In the genomic region with DNA sequence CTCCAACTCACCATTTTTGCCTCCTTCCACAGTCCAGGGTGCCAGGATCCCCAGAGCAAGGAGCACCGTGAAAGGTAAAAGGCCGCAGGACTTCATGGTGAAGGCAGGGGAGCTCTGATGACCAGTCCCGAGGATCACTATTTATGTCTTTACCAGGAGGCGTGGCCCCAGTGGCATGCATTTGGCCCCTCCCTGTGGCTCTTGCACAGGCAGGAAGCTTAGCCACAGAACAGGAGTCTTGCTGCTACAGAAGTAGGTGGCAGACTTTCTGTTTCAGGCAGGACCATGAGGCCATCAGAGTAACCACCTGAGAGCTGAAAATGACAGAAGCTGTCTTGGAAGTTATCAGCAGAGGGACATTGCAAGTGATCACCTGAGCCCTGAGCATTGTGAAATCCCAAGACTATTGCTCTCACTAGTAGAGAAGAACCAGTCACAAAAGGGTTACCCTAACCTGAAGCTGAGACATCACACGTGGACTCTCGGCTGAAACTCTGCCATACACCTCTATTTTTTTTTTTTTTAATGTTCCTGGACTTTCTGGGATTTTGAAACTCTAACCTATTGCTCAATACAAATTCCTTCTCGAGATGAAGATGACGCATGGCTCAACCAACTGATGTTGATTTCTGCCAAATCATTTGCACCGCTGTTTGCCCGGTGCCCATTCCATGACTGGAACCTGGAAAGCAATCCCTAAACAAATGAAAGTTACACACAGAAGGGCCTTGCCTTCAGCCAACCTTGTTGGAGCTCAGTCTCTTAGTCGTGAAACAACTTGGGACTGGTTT, we compare ENCODE assay signal across 17 mouse cellular contexts. TPM values are rescaled to one million over a fixed set of nuclear protein-coding genes. Genes with fewer than 3 reads are reported as not detected.
DNase-seq lines count a peak whose midpoint lies in the region; ATAC-seq and TF ChIP-seq lines count a peak whose summit lies in the region.
"Had no signal": no experiment of that assay in that cellular context is flagged by ENCODE, and none has a peak within 500 bp of the region (broad histone marks: within the 10 kb centered on the region; RNA-seq: fewer than 3 reads in every experiment).

No protein-coding gene starts in this region.

- 62% methylated on average over 11 of the region's 11 CpGs for WGBS in thymus, adult 2 months
- WGBS in midbrain, embryonic 14.5 days: 78% methylated on average over 11 of the region's 11 CpGs

- no peak for TF ChIP-seq POLR2A in thymus, adult 2 months (IDR thresholded peaks at IDR 0.05; ENCODE audit: control insufficient read depth, extremely low read depth, insufficient read depth, low read length, poor library complexity)

- H3K4me3 ChIP-seq in thymus, adult 2 months (ENCODE audit: control insufficient read depth, insufficient read depth, low read length): no peak overlapping the region
- H3K4me3 ChIP-seq in midbrain, embryonic 14.5 days (replicated peaks; ENCODE audit: low read depth, low read length): no peak overlapping the region
- H3K4me3 ChIP-seq: embryonic facial prominence, embryonic 15.5 days; limb, embryonic 13.5 days; midbrain, embryonic 10.5 days; neural tube, embryonic 13.5 days had no signal

- H3K4me1 ChIP-seq in thymus, adult 2 months (replicated peaks; ENCODE audit: control insufficient read depth, insufficient read depth, low read length): peaks cover 3% of the 10 kb centered on the region; the same call in 1 of the 2 replicates
- H3K4me1 ChIP-seq in midbrain, embryonic 14.5 days (ENCODE audit: control insufficient read depth, insufficient read depth, low read length): 0 out of 2 replicates have a peak, but pooled peaks cover 2% of the 10 kb centered on the region
- H3K4me1 ChIP-seq: embryonic facial prominence, embryonic 15.5 days; limb, embryonic 13.5 days; neural tube, embryonic 13.5 days had no signal

- no peak for TF ChIP-seq CTCF in thymus, adult 2 months (IDR thresholded peaks at IDR 0.05; ENCODE audit: borderline replicate concordance, control insufficient read depth, extremely low read depth, insufficient read depth, low read length, poor library complexity)

- H3K4me2 ChIP-seq in midbrain, embryonic 14.5 days (ENCODE audit: low read length): no peak overlapping the region
- H3K4me2 ChIP-seq: embryonic facial prominence, embryonic 15.5 days; limb, embryonic 13.5 days; neural tube, embryonic 13.5 days had no signal

- no peak overlapping the region for H3K9ac ChIP-seq in midbrain, embryonic 14.5 days (replicated peaks; ENCODE audit: low read length)
- H3K9ac ChIP-seq: embryonic facial prominence, embryonic 15.5 days; limb, embryonic 13.5 days; neural tube, embryonic 13.5 days had no signal

- peak; percentile 4 for DNase-seq in thymus, adult 2 months
- DNase-seq in thymus, adult 18-20 months: no peak
- DNase-seq in T-cell, adult 2 months (ENCODE audit: low spot score): peak; percentile 9
- peak; percentile 60 for DNase-seq in lung, postnatal 25 days (ENCODE audit: low spot score)
- peak; percentile 23 for DNase-seq in splenic B cell, adult 2 months (ENCODE audit: low read depth, low spot score)
- no peak for DNase-seq in urinary bladder, postnatal 25 days (ENCODE audit: low spot score)
- no peak for DNase-seq in midbrain, embryonic 14.5 days
- DNase-seq: cerebellum, postnatal 36 days; heart, postnatal 10 days; kidney, postnatal 25 days; layer of hippocampus, postnatal 36 days had no signal

- no peaks in the 10 kb centered on the region for H3K27me3 ChIP-seq in thymus, adult 2 months (ENCODE audit: control insufficient read depth, insufficient read depth, low read length)
- H3K27me3 ChIP-seq in splenic B cell, adult 2 months (ENCODE audit: control insufficient read depth, insufficient read depth, low read length, poor library complexity, severe bottlenecking): no peaks in the 10 kb centered on the region
- H3K27me3 ChIP-seq in midbrain, embryonic 14.5 days (ENCODE audit: control insufficient read depth, insufficient read depth, low read length): no peaks in the 10 kb centered on the region; the same call in 1 of the 2 replicates
- H3K27me3 ChIP-seq: neural tube, embryonic 13.5 days had no signal

- H3K27ac ChIP-seq in thymus, adult 2 months (ENCODE audit: control insufficient read depth, insufficient read depth, low read length): no peak overlapping the region
- no peak overlapping the region for H3K27ac ChIP-seq in midbrain, embryonic 14.5 days (replicated peaks; ENCODE audit: low read depth, low read length)
- H3K27ac ChIP-seq: embryonic facial prominence, embryonic 15.5 days; limb, embryonic 13.5 days; midbrain, embryonic 10.5 days; neural tube, embryonic 13.5 days had no signal

- no peaks in the 10 kb centered on the region for H3K9me3 ChIP-seq in midbrain, embryonic 14.5 days (ENCODE audit: control insufficient read depth, low read length)
- H3K9me3 ChIP-seq: embryonic facial prominence, embryonic 15.5 days; limb, embryonic 13.5 days; midbrain, embryonic 10.5 days; neural tube, embryonic 13.5 days had no signal

- no peaks in the 10 kb centered on the region for H3K36me3 ChIP-seq in thymus, adult 2 months (ENCODE audit: control insufficient read depth, insufficient read depth, low read length)
- H3K36me3 ChIP-seq in splenic B cell, adult 2 months (ENCODE audit: control insufficient read depth, insufficient read depth, low read length, poor library complexity, severe bottlenecking): no peaks in the 10 kb centered on the region
- no peaks in the 10 kb centered on the region for H3K36me3 ChIP-seq in midbrain, embryonic 14.5 days (ENCODE audit: control insufficient read depth, insufficient read depth, low read length)
- H3K36me3 ChIP-seq: embryonic facial prominence, embryonic 15.5 days; limb, embryonic 13.5 days; midbrain, embryonic 10.5 days; neural tube, embryonic 13.5 days had no signal

- no peak for ATAC-seq in midbrain, embryonic 14.5 days (ENCODE audit: low FRiP score, low TSS enrichment)
- ATAC-seq: forebrain, embryonic 16.5 days had no signal

RNA-seq across cellular contexts. Expression of gene Svs5, which starts 23.8 kb away (rescaled TPM):
- not detected in 2 replicates for polyA plus RNA-seq in thymus, adult 2 months (2012; rRNA removed)
- polyA plus RNA-seq in midbrain, embryonic 14.5 days (2014; fragmentation: Nextera tagmentation; extraction: Ambion mirVana): not detected in 2 replicates
- polyA plus RNA-seq: embryonic facial prominence, embryonic 15.5 days; forebrain, embryonic 16.5 days; intestine, embryonic 14.5 days; limb, embryonic 13.5 days; midbrain, embryonic 10.5 days; neural tube, embryonic 13.5 days had no signal

RNA-seq across cellular contexts. Expression of gene Slpi, which starts 32.5 kb away (rescaled TPM):
- 4.9 and 7.5 TPM in 2 replicates for polyA plus RNA-seq in thymus, adult 2 months (2012; rRNA removed)
- polyA plus RNA-seq in midbrain, embryonic 14.5 days (2014; fragmentation: Nextera tagmentation; extraction: Ambion mirVana): not detected in 2 replicates
- polyA plus RNA-seq: forebrain, embryonic 16.5 days; midbrain, embryonic 10.5 days had no signal

RNA-seq across cellular contexts. Expression of gene Svs6, which starts 39.8 kb away (rescaled TPM):
- not detected in 2 replicates for polyA plus RNA-seq in thymus, adult 2 months (2012; rRNA removed)
- polyA plus RNA-seq in midbrain, embryonic 14.5 days (2014; fragmentation: Nextera tagmentation; extraction: Ambion mirVana): not detected in 2 replicates
- polyA plus RNA-seq: embryonic facial prominence, embryonic 15.5 days; forebrain, embryonic 16.5 days; intestine, embryonic 14.5 days; limb, embryonic 13.5 days; midbrain, embryonic 10.5 days; neural tube, embryonic 13.5 days had no signal

RNA-seq across cellular contexts. Expression of gene Rbpjl, which starts 46.6 kb away (rescaled TPM):
- 0.24 TPM in 1 of 2 replicates, not detected in the other for polyA plus RNA-seq in thymus, adult 2 months (2012; rRNA removed)
- not detected in 2 replicates for polyA plus RNA-seq in midbrain, embryonic 14.5 days (2014; fragmentation: Nextera tagmentation; extraction: Ambion mirVana)
- polyA plus RNA-seq: midbrain, embryonic 10.5 days had no signal

RNA-seq across cellular contexts. Expression of gene Matn4, which starts 48.6 kb away (rescaled TPM):
- 0.82 and 0.93 TPM in 2 replicates for polyA plus RNA-seq in thymus, adult 2 months (2012; rRNA removed)
- polyA plus RNA-seq in midbrain, embryonic 14.5 days (2014; fragmentation: Nextera tagmentation; extraction: Ambion mirVana): not detected in 2 replicates
- polyA plus RNA-seq: midbrain, embryonic 10.5 days had no signal

Comparison
In these comparisons a context has a peak if more than half of its experiments do, and no peak if none do; other contexts are left out.
1. DNase-seq: peak in thymus, adult 2 months (single experiment), T-cell, adult 2 months (single experiment), lung, postnatal 25 days (single experiment) and splenic B cell, adult 2 months (single experiment); none in thymus, adult 18-20 months (0 of 2), urinary bladder, postnatal 25 days (single experiment) and midbrain, embryonic 14.5 days (single experiment).